Mouse (Mus musculus) central nervous system, embryonic 11.5 days (tissue): ENCODE results near the gene Nmnat3. TPM values are rescaled to one million over a fixed set of nuclear protein-coding genes. Genes with fewer than 3 reads are reported as not detected.

Source experiments
- polyA plus RNA-seq: library from polyadenylated mRNA; depleted of rRNA; stranded (reverse); fragments of >200 nt; gene quantifications from 2 replicates; pipeline ENCODE4 v1.2.3, GENCODE M21; 2012; rRNA removed

The Nmnat3 gene
- 3.0 and 3.2 TPM in 2 replicates for polyA plus RNA-seq

GRCm38 (mm10) chr9:98287135-98287534 is at the start of gene Nmnat3:
Gene Nmnat3 (plus strand): TSS chr9:98287435.

GRCm38 (mm10) chr9:98422656-98423055 is 135.4 kb downstream of the Nmnat3 start, which contains the start of gene Rbp1:
Gene Rbp1 (plus strand): TSS chr9:98422961.

Other genes starting within 250 kb of the Nmnat3 start
- gene Rbp1, start 135.5 kb downstream of the Nmnat3 start, polyA plus RNA-seq = 59.7 and 86.4 TPM in 2 replicates
- 0.77 and 0.98 TPM in 2 replicates for gene Rbp2, start 198.7 kb downstream of the Nmnat3 start, polyA plus RNA-seq